Mouse (Mus musculus) MEL (cell line): ENCODE data around the gene Rnps1. TPM values are rescaled to one million over a fixed set of nuclear protein-coding genes. Genes with fewer than 3 reads are reported as not detected.
"Not testable (repeated sequence)": the region's sequence is repeated elsewhere in the genome, so short reads cannot be mapped to it uniquely, and the experiment has no call there.

ENCODE experiments used
- DNase-seq: peaks from one replicate; pipeline ENCODE4 v3.0.0; 2011; ENCODE audit warnings: low read depth, low spot score
- H3K27ac ChIP-seq: 2 replicates; pipeline ENCODE4 v1.5.1; 2012; ENCODE audit warnings: low read depth, mild to moderate bottlenecking, control low read depth, low read length, moderate library complexity; ENCODE audit not compliant: control insufficient read depth
- H3K27me3 ChIP-seq, 2 experiments: fragments of 150-350 bp in 1 of 2; sonication (generic) in 1 of 2; 2 replicates each; pipeline ENCODE4 v1.6.1; 2012; ENCODE audit warnings: low read length in 2 of 2, mild to moderate bottlenecking in 2 of 2, improper control_type of control experiment in 1 of 2, moderate library complexity in 1 of 2; ENCODE audit not compliant: insufficient read depth in 2 of 2, control insufficient read depth in 1 of 2
- H3K36me3 ChIP-seq, 2 experiments: 2 replicates each; pipeline ENCODE4 v1.6.1; 2012 to 2014; ENCODE audit warnings: low read length in 2 of 2, improper control_type of control experiment in 1 of 2, inconsistent platforms in 1 of 2, mild to moderate bottlenecking in 1 of 2; ENCODE audit not compliant: insufficient read depth in 2 of 2, control insufficient read depth in 1 of 2
- H3K4me1 ChIP-seq, 2 experiments: fragments of 150-350 bp in 1 of 2; sonication (generic) in 1 of 2; 2 replicates each; pipeline ENCODE4 v1.6.1; 2012; ENCODE audit warnings: low read length in 2 of 2, improper control_type of control experiment in 1 of 2, mild to moderate bottlenecking in 1 of 2; ENCODE audit not compliant: insufficient read depth in 2 of 2, control insufficient read depth in 1 of 2
- H3K4me3 ChIP-seq, 2 experiments: fragments of 150-350 bp in 1 of 2; sonication (generic) in 1 of 2; 2 replicates each; pipeline ENCODE4 v1.5.1; 2012; ENCODE audit warnings: low read depth in 2 of 2, low read length in 2 of 2, mild to moderate bottlenecking in 2 of 2, moderate library complexity in 2 of 2, control low read depth in 1 of 2, improper control_type of control experiment in 1 of 2; ENCODE audit not compliant: control insufficient read depth in 1 of 2, insufficient read depth in 1 of 2
- H3K79me2 ChIP-seq: 2 replicates; pipeline ENCODE4 v1.6.1; 2012; ENCODE audit warnings: mild to moderate bottlenecking, low read length, moderate library complexity; ENCODE audit not compliant: control insufficient read depth, poor library complexity, insufficient read depth
- H3K9ac ChIP-seq: 2 replicates; pipeline ENCODE4 v1.6.1; 2012; ENCODE audit warnings: low read depth, mild to moderate bottlenecking, control low read depth, low read length, moderate library complexity; ENCODE audit not compliant: control insufficient read depth, poor library complexity, severe bottlenecking
- H3K9me3 ChIP-seq: fragments of 150-350 bp; sonication (generic); replicated peaks from 2 replicates; pipeline ENCODE4 v1.6.1; 2012; ENCODE audit warnings: mild to moderate bottlenecking, low read length, improper control_type of control experiment, moderate library complexity; ENCODE audit not compliant: insufficient read depth
- CTCF ChIP-seq, 3 experiments: IDR thresholded peaks in 2 of 3; conservative IDR thresholded peaks in 1 of 3; 2 replicates each; pipeline ENCODE4 v1.5.1; 2011 to 2012; ENCODE audit warnings: low read length in 3 of 3, low read depth in 2 of 3, mild to moderate bottlenecking in 2 of 3, improper control_type of control experiment in 1 of 3, inconsistent platforms in 1 of 3, mixed read lengths in 1 of 3, moderate library complexity in 1 of 3; ENCODE audit not compliant: control insufficient read depth in 1 of 3, insufficient read depth in 1 of 3, poor library complexity in 1 of 3, severe bottlenecking in 1 of 3
- E2F4 ChIP-seq: IDR thresholded peaks from 2 replicates; pipeline ENCODE4 v1.6.1; 2011; ENCODE audit warnings: low read depth, low read length, improper control_type of control experiment, borderline replicate concordance
- ELF1 ChIP-seq: IDR thresholded peaks from 2 replicates; pipeline ENCODE4 v1.6.1; 2014; ENCODE audit warnings: low read depth, mild to moderate bottlenecking, inconsistent platforms, low read length, improper control_type of control experiment, moderate library complexity
- GABPA ChIP-seq: IDR thresholded peaks from 2 replicates; pipeline ENCODE4 v1.6.1; 2012; ENCODE audit warnings: low read depth, mild to moderate bottlenecking, inconsistent platforms, low read length, improper control_type of control experiment, moderate library complexity
- GATA1 ChIP-seq: IDR thresholded peaks from 2 replicates; pipeline ENCODE4 v1.6.1; 2011; ENCODE audit warnings: low read depth, low read length, improper control_type of control experiment
- JUND ChIP-seq: IDR thresholded peaks from 2 replicates; pipeline ENCODE4 v1.6.1; 2011; ENCODE audit warnings: low read depth, mild to moderate bottlenecking, improper control_type of control experiment, low read length
- MAFK ChIP-seq: IDR thresholded peaks from 2 replicates; pipeline ENCODE4 v1.6.1; 2011; ENCODE audit warnings: low read depth, mild to moderate bottlenecking, low read length, improper control_type of control experiment, borderline replicate concordance
- MEF2A ChIP-seq: IDR thresholded peaks from 2 replicates; pipeline ENCODE4 v1.6.1; 2014; ENCODE audit warnings: low read depth, mild to moderate bottlenecking, inconsistent platforms, low read length, improper control_type of control experiment; ENCODE audit not compliant: poor library complexity, insufficient replicate concordance, severe bottlenecking; ENCODE audit errors: extremely low read depth
- MXI1 ChIP-seq: IDR thresholded peaks from 2 replicates; pipeline ENCODE4 v1.6.1; 2011; ENCODE audit warnings: mild to moderate bottlenecking, low read depth, low read length, improper control_type of control experiment
- MYC ChIP-seq: IDR thresholded peaks from 2 replicates; pipeline ENCODE4 v1.6.1; 2011; ENCODE audit warnings: low read depth, mild to moderate bottlenecking, low read length, improper control_type of control experiment, moderate library complexity
- NELFE ChIP-seq: IDR thresholded peaks from 2 replicates; pipeline ENCODE4 v1.6.1; 2011; ENCODE audit warnings: low read depth, low read length, improper control_type of control experiment
- POLR2A ChIP-seq, 2 experiments: IDR thresholded peaks; 2 replicates each; pipeline ENCODE4 v1.6.1; 2011 to 2012; ENCODE audit warnings: low read length in 2 of 2, mild to moderate bottlenecking in 2 of 2, control low read depth in 1 of 2, improper control_type of control experiment in 1 of 2, low read depth in 1 of 2, moderate library complexity in 1 of 2; ENCODE audit not compliant: control insufficient read depth in 1 of 2, insufficient read depth in 1 of 2, poor library complexity in 1 of 2
- POLR2AphosphoS5 ChIP-seq: IDR thresholded peaks from 2 replicates; pipeline ENCODE4 v1.6.1; 2012; ENCODE audit warnings: low read depth, borderline replicate concordance, mild to moderate bottlenecking, inconsistent platforms, low read length, moderate library complexity, mixed read lengths
- RAD21 ChIP-seq: IDR thresholded peaks from 2 replicates; pipeline ENCODE4 v1.6.1; 2011; ENCODE audit warnings: mild to moderate bottlenecking, low read depth, low read length, improper control_type of control experiment
- SIN3A ChIP-seq: IDR thresholded peaks from 2 replicates; pipeline ENCODE4 v1.6.1; 2012; ENCODE audit warnings: low read length, improper control_type of control experiment, inconsistent platforms
- SMC3 ChIP-seq: IDR thresholded peaks from 2 replicates; pipeline ENCODE4 v1.6.1; 2011; ENCODE audit warnings: low read depth, low read length, improper control_type of control experiment
- TAL1 ChIP-seq: IDR thresholded peaks from 2 replicates; pipeline ENCODE4 v1.6.1; 2012; ENCODE audit warnings: mild to moderate bottlenecking, inconsistent platforms, low read length, moderate library complexity, mixed read lengths
- TCF12 ChIP-seq: IDR thresholded peaks from 2 replicates; pipeline ENCODE4 v1.6.1; 2014; ENCODE audit warnings: low read depth, mild to moderate bottlenecking, inconsistent platforms, low read length, improper control_type of control experiment, moderate library complexity
- UBTF ChIP-seq: IDR thresholded peaks from 2 replicates; pipeline ENCODE4 v1.6.1; 2012; ENCODE audit warnings: low read depth, mild to moderate bottlenecking, inconsistent platforms, low read length, improper control_type of control experiment, moderate library complexity, borderline replicate concordance; ENCODE audit not compliant: insufficient read depth
- USF1 ChIP-seq: IDR thresholded peaks from 2 replicates; pipeline ENCODE4 v1.6.1; 2014; ENCODE audit warnings: low read depth, mild to moderate bottlenecking, inconsistent platforms, low read length, improper control_type of control experiment, moderate library complexity
- USF2 ChIP-seq, 2 experiments: IDR thresholded peaks; 2 replicates each; pipeline ENCODE4 v1.6.1; 2011 to 2012; ENCODE audit warnings: improper control_type of control experiment in 2 of 2, low read length in 2 of 2, borderline replicate concordance in 1 of 2, inconsistent platforms in 1 of 2, low read depth in 1 of 2, mild to moderate bottlenecking in 1 of 2; ENCODE audit not compliant: insufficient read depth in 1 of 2
- ZC3H11A ChIP-seq: IDR thresholded peaks from 2 replicates; pipeline ENCODE4 v1.6.1; 2012; ENCODE audit warnings: low read depth, mild to moderate bottlenecking, inconsistent platforms, low read length, improper control_type of control experiment
- ZMIZ1 ChIP-seq: IDR thresholded peaks from 2 replicates; pipeline ENCODE4 v1.6.1; 2012; ENCODE audit warnings: low read depth, mild to moderate bottlenecking, inconsistent platforms, low read length, improper control_type of control experiment, moderate library complexity
- polyA plus RNA-seq, 2 experiments: library from polyadenylated mRNA; stranded (reverse) in 1 of 2; unstranded in 1 of 2; fragments of >175 nt in 1 of 2; fragments of >200 nt in 1 of 2; gene quantifications; 2 replicates each; pipeline versions ENCODE4 v1.2.1 to v1.2.4; 2012; ENCODE audit warnings: low replicate concordance in 2 of 2, low read depth in 1 of 2; ENCODE audit not compliant: insufficient read length in 2 of 2, insufficient read depth in 1 of 2, missing spikeins in 1 of 2
- total RNA-seq: library from RNA; depleted of rRNA; stranded (reverse); fragments of 300-350 nt; gene quantifications from 2 replicates; pipeline ENCODE4 v1.2.3, GENCODE M21; 2012

Gene Rnps1
- total and polyA plus RNA-seq, 3 experiments = 156 to 282 TPM; not detected in 1

DNA sequence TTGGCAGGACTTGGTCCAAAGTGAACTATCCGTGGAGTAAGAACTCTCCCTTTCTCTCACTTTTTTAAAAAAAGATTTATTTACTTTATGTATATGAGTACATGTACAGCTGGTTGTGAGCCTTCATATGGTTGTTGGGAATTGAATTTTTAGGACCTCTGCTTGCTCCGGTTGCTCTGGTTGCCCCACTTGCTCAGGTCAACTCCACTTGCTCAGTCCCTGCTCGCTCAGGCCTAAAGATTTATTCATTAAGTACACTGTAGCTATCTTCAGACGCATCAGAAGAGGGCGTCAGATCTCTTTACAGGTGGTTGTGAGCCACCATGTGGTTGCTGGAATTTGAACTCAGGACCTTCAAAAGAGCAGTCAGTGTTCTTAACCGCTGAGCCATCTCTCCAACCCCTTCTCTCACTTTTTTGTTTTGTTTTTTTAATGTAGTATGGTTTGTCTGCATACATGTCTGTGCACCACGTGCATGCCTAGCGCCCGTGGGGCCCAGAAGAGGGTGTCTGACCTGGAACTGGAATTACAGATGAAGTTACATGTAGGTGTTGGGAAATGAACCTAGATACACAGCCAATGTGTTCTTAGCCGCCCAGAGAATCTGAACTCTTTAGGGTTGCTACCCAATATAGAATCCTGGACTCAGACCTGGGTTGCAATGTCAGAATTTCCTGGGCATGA, 41.3 kb downstream of the Rnps1 start:
- Histone ChIP-seq H3K79me2 (peaks cover 18% of the 10 kb centered on the region), H3K27ac (peak overlapping the region; percentile 53), H3K4me1 (peaks cover 7 to 12% of the 10 kb centered on the region in 2 experiments), H3K36me3 (peaks cover 0 to 17% of the 10 kb centered on the region in 2 experiments; a peak in 3 of 4 replicates), H3K9ac (peak overlapping the region; percentile 64), H3K4me3 (peak overlapping the region; percentile 51 to 83)
- peak; percentile 41 for DNase-seq
- 0 out of 2 replicates have a peak, but pooled peaks have one; percentile 6 for TF ChIP-seq MXI1
- not testable (repeated sequence) for H3K27me3 ChIP-seq, H3K9me3 ChIP-seq

DNA sequence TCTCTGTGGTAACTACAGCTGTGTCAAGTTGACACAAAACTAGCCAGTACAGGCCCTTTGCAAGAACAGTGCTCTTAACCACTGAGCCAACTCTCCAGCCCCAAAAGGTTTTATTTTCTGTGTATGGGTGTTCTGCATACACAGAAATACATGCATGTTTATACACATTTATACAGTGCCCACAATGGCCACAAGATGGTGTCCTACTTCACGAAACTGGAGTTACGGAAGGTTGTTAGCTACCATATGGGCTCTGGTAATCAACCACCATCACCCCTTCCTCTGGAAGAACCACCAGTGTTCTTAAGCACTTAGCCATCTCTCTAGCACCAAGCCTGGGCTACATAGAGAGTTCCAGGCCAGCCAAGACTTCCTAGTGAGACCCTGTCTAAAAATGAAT, 47.2 kb downstream of the Rnps1 start:
- TF ChIP-seq CTCF (IDR thresholded peaks at IDR 0.05 in 2 of 3, conservative IDR thresholded peaks at IDR 0.05 in 1 of 3; ENCODE audit: control insufficient read depth in 1 of 3, insufficient read depth in 1 of 3, low read depth in 2 of 3, low read length in 3 of 3, poor library complexity in 1 of 3, severe bottlenecking in 1 of 3) (peak; percentile 50 to 87 (median 54)), RAD21 (peak; percentile 81), UBTF (no peak), ZC3H11A (peak; percentile 62), SIN3A (0 out of 2 replicates have a peak, but pooled peaks have one; percentile 23), SMC3 (peak; percentile 73)
- H3K4me3 ChIP-seq = no peak overlapping the region
- no peak overlapping the region for H3K9ac ChIP-seq
- peaks cover 0 to 5% of the 10 kb centered on the region in 2 experiments; a peak in 2 of 4 replicates for H3K36me3 ChIP-seq
- no peaks in the 10 kb centered on the region for H3K9me3 ChIP-seq
- peaks cover under 1% of the 10 kb centered on the region; the same call in 1 of the 2 replicates for H3K79me2 ChIP-seq
- no peak overlapping the region for H3K27ac ChIP-seq
- DNase-seq = peak; percentile 81
- H3K4me1 ChIP-seq = peaks cover 0 to 12% of the 10 kb centered on the region in 2 experiments; a peak in 3 of 4 replicates
- no peaks in the 10 kb centered on the region for H3K27me3 ChIP-seq

- Histone ChIP-seq H3K27me3 (no peaks in the 10 kb centered on the region), H3K79me2 (no peaks in the 10 kb centered on the region), H3K9ac (no peak overlapping the region), H3K4me1 (peaks cover 0 to 12% of the 10 kb centered on the region in 2 experiments; a peak in 3 of 4 replicates), H3K36me3 (peaks cover 0 to 4% of the 10 kb centered on the region in 2 experiments; a peak in 2 of 4 replicates), H3K9me3 (no peaks in the 10 kb centered on the region), H3K27ac (no peak overlapping the region), H3K4me3 (no peak overlapping the region)
- TF ChIP-seq USF2 (IDR thresholded peaks at IDR 0.05; ENCODE audit: borderline replicate concordance in 1 of 2, insufficient read depth in 1 of 2, low read depth in 1 of 2, low read length in 2 of 2) (no peak), UBTF (no peak), USF1 (no peak), ZC3H11A (no peak), ELF1 (no peak), GATA1 (no peak), POLR2AphosphoS5 (no peak), JUND (no peak), SIN3A (no peak), TCF12 (no peak), MEF2A (no peak), E2F4 (no peak), TAL1 (no peak), RAD21 (no peak), NELFE (no peak), GABPA (no peak), ZMIZ1 (no peak), POLR2A (IDR thresholded peaks at IDR 0.05; ENCODE audit: control insufficient read depth in 1 of 2, insufficient read depth in 1 of 2, low read depth in 1 of 2, low read length in 2 of 2, poor library complexity in 1 of 2) (no peak), MAFK (no peak), MYC (no peak)
- DNase-seq = no peak
Observed at GRCm38 (mm10) chr17:24462932-24463331, 48.6 kb downstream of the Rnps1 start.
